Mouse (Mus musculus) right cerebral cortex, postnatal 14 days (tissue): ENCODE results near the gene Arhgef12.

ENCODE experiments used
- DNase-seq: peaks from one replicate; pipeline ENCODE4 v3.0.0; 2022

The Arhgef12 gene

DNA sequence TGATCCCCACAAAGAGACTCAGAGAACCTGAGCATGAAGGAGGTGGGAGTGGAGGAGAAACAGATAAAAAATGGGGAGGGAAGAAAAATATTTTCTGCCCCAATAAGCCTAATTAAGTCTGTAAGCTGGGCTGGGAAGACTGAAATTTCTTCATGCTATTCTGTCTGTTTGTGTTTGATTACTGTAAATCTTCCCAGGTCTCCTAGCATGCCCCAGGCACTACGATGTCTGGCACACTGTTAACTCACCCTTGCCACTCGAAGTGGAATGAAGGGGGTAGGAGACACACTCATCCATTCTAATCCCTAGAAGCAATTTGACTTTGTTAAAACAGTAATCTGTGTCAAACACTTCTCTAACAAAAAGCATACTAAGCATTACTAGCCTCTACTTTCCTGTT, 35.3 kb downstream of the Arhgef12 start:
- DNase-seq = no peak

DNA sequence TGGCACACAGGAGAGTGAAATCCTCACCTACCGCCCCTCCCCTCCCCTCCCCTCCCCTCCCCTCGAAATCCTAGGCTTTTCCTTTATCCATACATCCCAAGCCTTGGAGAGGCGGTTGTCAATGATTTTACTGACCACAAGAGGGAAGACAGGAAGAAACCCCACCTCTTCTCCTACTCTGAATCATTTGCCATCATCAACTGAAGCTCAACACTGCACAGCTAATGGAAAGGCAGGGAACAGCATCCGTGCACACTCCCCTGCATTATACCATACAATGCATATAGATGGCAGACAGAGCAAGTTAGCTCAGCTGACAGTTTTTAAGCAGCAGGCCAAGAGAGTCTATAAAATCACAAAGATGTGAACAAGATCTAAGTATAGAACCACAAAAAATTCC, 35.9 kb downstream of the Arhgef12 start:
- no peak for DNase-seq

DNA sequence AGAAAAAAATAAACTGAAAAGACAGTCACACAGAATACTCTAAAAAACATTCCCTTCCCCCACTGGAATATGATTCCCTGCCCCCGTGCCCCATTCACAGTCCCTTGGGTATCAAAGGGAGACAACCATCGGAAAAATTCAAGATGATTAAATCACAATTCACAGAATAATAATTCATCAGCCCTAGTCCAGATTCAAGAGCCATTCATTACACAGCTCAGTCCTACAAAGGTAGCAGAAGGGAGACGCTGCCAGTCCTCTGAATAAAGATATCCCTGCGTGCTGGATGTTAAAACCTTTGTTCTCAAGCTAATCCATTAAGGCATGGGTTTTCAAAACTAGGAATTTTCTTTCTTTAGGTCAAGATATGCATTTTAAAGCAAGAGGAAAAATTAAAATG, 36.5 kb downstream of the Arhgef12 start:
- DNase-seq = no peak

DNA sequence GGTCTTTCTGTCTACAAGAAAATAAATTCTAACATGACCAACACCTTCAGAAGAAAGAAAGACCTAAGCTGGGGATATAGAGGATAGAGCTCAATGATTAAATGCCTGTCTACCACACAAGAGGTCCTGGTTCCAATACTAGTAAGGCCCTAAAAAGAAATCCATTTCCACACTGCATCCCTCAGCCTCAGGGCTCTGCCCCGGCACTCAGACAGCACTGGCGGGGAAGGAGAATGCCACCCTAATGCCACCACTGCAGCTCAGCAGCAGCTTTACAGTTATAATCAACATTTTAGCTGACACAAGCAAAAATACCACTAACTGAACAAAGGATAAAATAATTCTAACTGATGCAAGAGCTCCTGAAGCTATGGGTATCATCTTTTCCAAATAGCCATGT, 36.9 kb downstream of the Arhgef12 start:
- no peak for DNase-seq

DNA sequence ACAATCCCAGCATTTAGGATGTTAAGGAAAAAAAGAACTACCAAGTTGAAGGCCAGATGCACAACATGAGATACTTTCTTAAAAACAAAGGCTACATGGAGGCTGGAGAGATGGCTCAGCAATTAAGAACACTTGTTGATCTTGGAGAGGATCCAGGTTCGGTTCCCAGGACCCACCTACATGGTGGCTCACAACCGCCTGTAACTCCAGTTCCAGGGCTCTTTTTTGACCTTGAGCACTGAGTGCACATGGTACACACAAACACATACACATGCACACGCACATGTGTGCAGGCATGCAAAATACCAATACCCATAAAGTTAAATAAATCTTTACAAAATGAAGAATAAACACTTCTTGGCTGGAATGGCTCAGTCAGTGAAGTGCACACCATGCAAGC, 39.1 kb downstream of the Arhgef12 start:
- DNase-seq = no peak

DNA sequence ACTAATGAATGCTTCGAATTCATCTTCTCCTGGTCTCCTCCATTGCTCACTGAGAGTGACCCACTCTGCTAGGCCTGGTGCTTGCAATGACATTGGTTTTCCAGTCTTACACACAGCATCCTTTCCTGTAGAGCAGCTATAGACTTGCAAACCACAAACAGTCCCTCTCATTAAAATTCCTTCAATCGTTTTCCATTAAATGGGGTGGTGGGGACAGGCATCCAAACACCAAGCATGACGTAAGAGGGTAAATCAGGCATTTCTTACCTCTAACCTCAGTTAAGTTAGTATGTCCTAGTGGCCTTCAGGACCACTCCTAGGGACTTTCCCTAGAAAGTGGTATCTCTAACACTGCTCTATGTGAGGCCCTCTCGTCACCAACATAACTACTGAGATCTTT, 41.8 kb downstream of the Arhgef12 start:
- DNase-seq = no peak

DNA sequence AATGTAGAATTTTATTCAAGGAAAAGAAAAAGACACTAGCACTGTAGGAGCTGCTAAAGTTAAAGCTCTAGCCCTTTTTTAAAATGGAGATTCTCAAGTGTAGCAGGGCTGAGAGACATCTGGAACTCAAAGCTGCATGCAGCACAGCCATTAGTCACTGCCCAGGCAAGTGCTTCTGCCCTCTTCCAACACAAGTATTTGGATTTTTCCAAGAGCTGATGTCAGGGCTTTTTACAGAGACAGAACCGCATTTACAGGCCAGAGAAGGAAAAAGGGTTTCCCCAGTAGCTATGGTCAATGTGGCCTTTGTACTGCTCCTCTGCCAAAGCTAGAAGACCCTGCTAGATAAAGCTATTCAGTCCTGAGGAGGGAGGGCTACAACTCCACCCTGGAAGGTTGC, 45.5 kb downstream of the Arhgef12 start:
- DNase-seq = no peak

DNA sequence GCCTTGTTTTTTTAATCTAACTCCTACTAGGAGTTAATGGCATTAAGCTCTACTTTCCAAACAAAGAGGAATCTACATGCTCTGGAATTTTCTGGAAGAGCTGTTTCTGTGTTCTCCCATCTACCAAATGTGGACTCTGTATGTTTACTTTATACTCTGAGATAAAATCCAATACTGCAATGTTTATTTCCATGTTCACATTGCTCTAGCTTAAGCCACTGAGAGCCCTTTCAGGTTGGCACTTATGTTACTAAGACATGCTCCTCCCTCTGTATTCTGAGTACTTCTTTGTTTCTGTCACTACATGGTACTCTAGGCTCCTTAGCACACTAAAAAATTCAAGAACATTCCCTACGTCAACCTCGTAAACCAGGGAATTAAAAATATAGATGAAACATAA, 56.6 kb downstream of the Arhgef12 start:
- no peak for DNase-seq

DNA sequence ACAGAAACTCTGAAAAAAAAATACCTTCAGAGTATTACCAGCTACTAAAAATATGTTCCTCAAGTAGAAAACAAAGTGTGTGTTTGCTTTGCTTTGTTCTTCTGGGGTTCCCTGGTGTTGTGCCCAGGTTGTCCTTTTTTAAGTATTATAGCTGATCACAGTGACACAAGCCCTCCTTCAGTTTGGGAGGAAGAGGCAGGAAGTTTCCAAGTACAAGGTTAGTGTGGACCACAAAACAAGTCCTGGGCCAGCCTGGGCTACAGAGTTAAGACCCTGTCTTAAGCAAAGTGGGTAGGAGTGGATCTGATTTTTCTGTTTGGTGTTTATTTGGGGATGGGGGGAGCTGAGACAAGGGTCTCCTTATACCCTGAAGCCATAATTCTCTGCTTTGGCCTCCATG, 62.6 kb downstream of the Arhgef12 start:
- DNase-seq = no peak

DNA sequence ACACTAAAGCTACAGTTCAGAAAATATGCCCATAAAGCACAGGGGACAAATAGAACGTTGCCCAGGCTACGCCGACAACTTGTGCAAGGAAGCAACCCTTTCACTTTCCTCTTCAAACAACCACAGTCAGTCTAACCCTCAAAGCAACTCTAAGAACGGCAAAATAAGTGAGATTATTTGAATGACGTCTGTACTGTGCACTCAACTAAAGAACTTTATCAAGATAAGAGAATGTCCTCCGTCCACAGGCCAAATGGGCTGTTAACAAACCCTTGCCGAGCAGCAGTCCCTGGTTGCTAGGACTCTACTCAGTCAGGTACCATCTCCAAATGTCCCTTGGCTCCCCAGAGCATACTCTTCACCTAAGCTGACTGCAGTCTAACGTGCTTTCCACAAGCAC, 68.6 kb downstream of the Arhgef12 start:
- no peak for DNase-seq

DNA sequence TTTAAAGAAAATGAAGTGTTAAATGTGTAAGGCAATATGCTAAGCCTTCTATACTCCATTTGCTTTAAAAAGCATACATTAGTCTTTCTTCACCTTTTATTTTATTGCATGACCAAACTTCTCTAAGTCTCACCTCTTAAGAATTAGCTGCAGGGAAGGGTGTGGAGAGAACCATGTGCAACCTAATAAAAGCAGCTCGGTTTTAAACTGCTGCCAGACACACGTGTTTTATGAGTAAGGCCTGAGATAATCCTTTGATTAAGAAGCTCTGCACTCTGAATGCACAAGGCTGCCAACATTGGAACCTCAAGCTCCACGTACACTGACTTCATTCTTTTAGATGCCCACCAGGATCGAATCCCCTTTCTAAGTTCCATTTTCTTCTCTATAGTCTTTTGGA, 71.8 kb downstream of the Arhgef12 start:
- no peak for DNase-seq

DNA sequence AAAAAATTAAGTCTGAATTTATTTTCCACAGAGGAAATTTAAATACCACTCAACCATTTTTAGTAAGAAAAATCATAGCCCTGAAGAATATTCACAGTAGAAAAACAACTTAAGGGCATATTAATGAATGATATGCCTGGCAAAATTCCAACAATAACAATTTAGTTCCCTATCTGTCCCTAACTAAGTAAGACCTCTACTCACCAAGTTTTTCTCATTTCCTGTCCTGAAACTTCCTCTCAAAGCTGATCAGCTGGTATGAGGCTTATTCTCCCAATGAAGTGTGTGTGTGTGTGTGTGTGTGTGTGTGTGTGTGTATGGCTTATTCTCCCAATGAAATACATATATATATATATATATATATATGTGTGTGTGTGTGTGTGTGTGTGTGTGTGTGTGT, 72.8 kb downstream of the Arhgef12 start:
- no peak for DNase-seq

DNA sequence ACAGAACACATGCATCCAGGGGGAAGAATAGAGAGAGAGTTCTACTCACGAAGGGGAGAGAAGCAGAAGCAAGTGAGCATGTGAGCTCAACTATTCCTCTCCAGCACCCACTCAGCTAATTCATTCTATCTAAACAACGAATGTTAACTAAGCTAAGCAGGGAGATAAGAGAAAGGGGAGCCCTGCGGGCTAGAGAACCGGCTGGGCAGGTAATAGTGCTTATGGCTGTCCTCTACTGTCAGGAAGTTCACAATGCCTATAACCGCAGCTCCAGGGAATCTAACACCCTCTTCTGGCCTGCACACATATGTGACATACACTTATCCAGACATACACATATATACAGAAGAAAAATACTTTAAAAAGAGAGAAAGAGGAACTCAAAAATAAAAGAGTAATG, 79.3 kb downstream of the Arhgef12 start:
- no peak for DNase-seq

DNA sequence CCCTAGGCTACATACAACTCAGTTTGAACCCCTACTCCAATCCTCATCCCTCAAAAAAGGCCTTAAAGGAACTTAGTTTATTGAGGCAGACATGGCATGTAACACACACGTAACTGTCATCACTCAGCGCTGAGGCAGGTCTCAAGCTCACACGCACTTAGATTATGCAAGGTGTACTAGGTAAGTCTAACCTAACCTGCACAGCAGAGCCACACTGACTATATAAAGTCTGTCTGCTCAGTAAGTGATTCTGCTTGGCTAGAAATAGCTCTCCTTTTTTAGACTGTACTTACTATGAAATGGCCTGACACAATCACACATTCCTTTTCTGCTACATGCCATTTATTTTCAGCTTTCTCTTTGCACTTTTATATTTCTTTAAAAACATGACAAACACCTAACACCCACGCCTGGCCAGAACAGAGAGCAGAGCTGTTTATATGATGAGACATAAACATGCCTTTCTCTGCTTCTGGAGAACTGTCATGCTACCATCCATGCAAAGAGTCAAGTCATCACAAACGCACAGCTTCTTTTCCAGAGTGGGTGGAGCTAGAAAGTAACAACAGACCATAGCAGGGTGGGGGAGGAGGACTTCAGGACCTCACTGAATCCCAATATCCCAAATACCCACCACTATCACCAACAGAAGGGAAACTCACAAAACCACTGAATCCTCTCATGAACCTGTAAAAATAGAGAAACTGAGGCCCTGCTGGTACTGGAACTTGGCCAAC, 85.4 kb downstream of the Arhgef12 start:
- no peak for DNase-seq

DNA sequence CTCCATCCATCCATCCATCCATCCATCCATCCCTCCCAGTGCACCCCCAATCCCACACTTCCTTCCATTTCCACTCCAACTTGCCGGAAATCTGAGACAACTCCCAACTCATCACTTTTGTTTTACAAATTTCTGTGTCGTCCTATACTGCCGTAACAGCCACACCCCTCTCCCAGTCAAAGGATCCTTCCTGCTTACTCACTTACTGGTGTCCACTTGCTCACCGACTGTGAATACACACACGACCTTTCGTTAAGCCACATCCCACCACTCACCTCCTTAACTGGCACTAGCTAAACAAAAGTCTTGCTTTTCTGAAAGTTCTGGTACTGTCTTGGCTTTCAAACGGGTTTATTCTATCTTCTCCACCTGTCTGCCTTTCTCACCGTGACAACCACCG, 87.4 kb downstream of the Arhgef12 start:
- no peak for DNase-seq

DNA sequence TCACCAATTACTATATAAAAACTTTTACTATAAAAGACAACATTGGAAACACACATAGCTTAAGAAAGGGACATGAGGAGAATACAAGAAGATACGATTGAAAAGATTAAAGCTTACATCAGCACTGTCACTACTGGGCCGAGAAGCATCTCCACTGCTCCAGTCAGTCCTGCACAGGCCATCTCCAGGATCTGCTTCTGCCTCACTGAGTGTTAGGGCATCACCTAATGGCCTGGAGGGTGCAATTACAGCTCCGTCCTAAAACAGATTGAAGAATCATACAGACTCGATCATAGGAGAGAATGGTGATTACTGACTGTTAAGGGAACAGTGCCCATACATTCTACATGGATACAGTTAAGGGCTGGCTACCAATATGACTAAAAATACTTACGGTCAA, 91.3 kb downstream of the Arhgef12 start:
- no peak for DNase-seq

DNA sequence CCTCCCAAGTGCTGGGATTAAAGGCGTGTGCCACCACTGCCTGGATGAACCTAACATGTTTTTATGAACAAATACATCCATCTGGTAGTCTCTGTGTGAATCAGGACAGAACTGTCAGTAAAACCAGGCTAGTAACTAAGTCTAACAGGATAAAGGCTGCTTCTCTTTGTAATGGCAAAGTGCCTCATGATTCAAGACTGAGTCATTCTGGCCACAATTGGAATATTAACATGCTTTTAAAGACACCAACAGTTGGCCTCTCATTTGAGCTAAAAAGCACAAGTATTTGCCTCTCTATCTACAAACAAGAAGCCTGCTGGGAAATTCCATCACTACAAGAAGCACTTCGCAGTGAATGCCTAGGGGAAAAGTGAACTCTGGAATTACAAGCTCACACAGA, 91.7 kb downstream of the Arhgef12 start:
- no peak for DNase-seq

DNA sequence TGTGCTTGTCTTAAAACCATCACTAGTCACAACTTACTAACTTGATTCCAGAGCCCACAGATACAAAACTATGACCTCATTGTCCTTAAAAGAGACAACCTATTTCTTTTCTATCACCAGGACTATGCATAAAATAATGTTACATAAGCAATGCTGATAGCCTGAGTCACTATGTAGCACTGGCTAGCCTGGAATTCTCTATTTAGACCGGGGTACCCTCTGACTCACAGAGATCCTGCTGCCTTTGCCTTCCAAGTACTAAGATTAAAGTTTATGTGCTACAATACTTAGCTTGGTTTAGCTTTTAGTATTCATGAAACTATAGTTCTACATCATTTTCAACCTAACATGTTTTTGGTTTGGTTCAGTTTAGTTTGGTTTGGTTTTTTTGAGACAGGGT, 92.2 kb downstream of the Arhgef12 start:
- DNase-seq = no peak

DNA sequence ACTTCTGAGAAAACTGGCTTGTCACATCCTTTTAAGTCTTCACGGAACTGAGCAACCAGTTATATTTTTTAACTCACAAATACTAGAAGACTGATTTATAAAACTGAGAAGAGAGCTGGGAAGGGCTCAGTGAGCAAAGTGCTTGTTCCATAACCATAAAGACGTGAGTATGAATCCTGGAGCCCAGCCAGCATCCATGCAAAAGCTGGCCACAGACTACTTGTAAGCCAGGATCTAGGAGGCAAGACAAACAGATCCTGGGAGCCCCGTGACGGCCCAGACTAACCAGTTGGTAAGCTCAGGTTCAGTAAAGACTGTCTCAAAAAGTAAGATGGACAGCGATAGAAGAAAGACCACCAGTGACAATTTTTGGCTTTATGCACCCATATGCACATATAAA, 94.5 kb downstream of the Arhgef12 start:
- DNase-seq = no peak

DNA sequence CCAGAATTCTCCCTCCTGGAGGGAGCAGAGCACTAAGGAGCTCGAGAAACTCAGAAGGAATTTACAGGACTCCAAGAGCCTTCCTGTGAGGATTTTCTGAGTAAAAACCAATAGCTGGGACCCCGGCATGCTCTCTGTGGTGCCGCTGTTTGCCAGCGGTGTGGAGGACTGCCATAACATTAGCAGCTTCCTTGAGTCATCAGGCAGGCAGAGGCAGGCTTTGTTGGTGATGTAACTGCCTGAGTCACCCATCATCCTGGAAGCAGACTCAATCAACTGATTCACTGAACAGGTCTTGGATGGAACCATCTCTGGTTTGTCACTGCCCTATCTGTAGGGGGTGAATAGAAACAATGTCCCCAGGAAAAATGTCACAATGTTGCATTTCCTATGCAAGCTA, 96.0 kb downstream of the Arhgef12 start:
- peak; percentile 21 for DNase-seq

DNA sequence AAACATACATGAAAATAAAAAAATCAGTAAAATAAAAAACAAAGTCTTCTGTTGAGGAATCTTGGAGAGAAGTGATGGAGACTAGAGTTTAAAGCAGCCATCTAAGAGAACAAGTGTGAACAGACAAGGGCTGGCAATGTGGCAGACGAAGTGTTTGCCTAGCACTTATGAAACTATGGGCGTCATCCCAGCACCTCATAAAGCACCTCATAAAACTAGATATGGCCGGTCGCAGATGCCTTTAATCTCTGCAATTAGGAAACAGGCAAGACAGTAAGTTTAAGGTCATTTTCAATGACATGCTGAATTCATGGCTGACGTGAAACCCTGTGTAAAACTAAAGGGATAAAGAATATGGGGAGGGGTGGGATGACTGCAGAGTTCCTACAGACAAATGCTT, 103.2 kb downstream of the Arhgef12 start:
- no peak for DNase-seq

DNA sequence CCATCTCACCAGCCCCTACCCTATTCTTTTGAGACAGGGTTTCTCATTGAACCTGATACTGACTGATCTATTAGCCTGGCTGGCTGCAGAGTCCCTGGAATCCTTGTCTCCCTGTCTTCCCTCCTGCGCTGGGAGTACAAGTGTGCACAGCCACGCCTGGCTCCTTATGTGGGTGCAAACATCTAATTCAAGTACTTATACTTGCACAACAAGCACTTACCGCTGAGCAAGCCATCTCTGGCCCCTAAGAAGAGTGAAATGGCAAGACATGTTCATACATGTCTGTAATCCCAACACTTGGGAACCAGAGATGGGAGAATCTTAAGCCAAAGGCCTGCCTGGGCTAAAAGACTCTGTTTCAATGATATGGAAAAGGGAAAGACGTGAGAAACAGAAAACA, 104.0 kb downstream of the Arhgef12 start:
- no peak for DNase-seq

DNA sequence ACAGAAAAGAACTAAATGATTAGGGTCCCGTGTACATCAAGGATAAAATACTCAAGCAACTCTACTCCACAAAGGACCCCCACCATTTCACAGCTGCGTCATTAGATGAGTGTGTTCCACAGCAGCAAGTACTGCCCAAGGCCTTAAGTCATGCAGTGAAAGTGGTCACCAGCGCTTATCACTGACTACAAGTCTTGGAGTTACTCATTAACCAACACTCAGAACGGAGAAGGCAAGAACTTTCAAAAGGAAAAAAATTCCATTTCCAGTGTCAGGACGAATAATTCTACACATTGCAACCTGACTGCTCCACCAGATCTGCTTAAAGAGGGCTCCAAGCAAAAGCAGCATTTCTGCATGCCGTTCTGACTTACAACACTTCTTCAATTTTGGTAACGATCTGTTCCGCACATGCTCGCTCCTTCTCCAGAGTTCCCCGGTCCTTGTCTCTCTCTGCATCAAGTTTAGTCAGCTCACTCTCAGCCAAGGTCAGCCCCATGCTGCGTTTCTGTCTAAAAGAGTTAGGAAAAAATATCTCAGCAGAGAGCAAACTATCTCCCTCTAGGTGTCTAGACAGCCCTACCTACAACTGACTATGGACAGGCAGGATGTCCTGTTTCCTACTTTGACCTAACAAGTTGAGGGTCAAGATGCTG, 106.3 kb downstream of the Arhgef12 start:
- DNase-seq = no peak

DNA sequence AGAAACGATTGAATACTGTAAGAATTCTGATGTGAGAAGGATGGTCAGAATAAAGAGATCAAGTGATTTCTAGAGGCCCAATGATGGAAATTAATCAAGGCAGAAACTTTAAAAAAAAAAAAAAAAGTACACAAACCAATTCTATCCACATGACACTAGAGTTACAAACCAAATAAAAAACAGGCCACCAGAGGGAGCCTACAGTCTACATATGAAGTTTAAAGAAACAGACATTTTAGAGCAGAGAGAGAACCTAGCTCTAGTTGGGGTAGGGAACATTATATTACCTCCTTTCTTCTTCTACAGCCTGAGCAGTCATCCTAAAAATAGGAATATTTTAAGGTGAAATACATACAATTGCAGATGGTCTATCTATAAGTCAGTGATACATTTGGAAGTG, 107.0 kb downstream of the Arhgef12 start:
- DNase-seq = no peak

DNA sequence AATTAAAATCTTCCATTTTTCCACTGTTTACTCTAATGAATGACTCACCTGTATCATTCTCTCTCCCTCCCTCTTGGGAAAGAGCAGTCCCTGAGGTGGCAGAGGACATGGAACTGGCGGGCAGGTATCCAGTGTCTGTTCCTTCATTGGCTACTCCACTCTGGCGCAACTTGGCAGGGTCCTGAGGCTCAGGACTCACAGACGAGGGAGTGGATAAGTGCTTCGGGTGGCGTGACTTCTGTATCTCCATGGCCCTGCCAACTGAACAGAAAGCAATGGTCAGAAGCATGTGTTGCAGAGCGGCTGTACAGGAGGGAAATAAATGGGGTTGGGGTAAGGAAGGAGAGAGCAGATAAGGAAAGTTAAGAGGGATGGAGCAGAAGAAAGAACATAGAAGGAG, 109.5 kb downstream of the Arhgef12 start:
- DNase-seq = no peak
